Mouse (Mus musculus) kidney, embryonic 15.5 days (tissue): Measurements from ENCODE around the gene Fsd2. TPM values are rescaled to one million over a fixed set of nuclear protein-coding genes. Genes with fewer than 3 reads are reported as not detected.
A peak's percentile ranks its signal among the peaks of the same experiment; 100 is the strongest.

Experiments
- ATAC-seq: fragments of 200-750 bp; cut with Nextera tagmentation; replicated peaks from 2 replicates; pipeline ENCODE4 v1.8.0; 2017; ENCODE audit warnings: moderate TSS enrichment; ENCODE audit not compliant: low FRiP score
- H3K27ac ChIP-seq: fragments of 300-500 bp; sonication (generic); 2 replicates; pipeline ENCODE4 v1.5.1; 2015; ENCODE audit warnings: mild to moderate bottlenecking, inconsistent platforms
- H3K27me3 ChIP-seq: fragments of 300-500 bp; sonication (generic); 2 replicates; pipeline ENCODE4 v1.6.1; 2015; ENCODE audit warnings: inconsistent platforms
- H3K36me3 ChIP-seq: fragments of 300-500 bp; sonication (generic); 2 replicates; pipeline ENCODE4 v1.6.1; 2015; ENCODE audit warnings: inconsistent platforms
- H3K4me1 ChIP-seq: fragments of 300-500 bp; sonication (generic); 2 replicates; pipeline ENCODE4 v1.6.1; 2015; ENCODE audit warnings: inconsistent platforms
- H3K4me2 ChIP-seq: fragments of 300-500 bp; sonication (generic); 2 replicates; pipeline ENCODE4 v1.6.1; 2015; ENCODE audit warnings: moderate library complexity, mild to moderate bottlenecking, inconsistent platforms
- H3K4me3 ChIP-seq: fragments of 300-500 bp; sonication (generic); replicated peaks from 2 replicates; pipeline ENCODE4 v1.5.1; 2015; ENCODE audit warnings: mild to moderate bottlenecking, inconsistent platforms
- H3K9ac ChIP-seq: fragments of 300-500 bp; sonication (generic); 2 replicates; pipeline ENCODE4 v1.6.1; 2015; ENCODE audit warnings: mild to moderate bottlenecking, inconsistent platforms
- H3K9me3 ChIP-seq: fragments of 300-500 bp; sonication (generic); replicated peaks from 2 replicates; pipeline ENCODE4 v1.6.1; 2016; ENCODE audit warnings: inconsistent platforms
- WGBS: fragments of 180-500 bp; shearing (Covaris S2); methylation state at CpG from one replicate; pipeline ENCODE4 v1.1.7; 2015; ENCODE audit warnings: mixed read lengths; 5-methylcytosine and 5-hydroxymethylcytosine counted together
- polyA plus RNA-seq: library from polyadenylated mRNA; unstranded; fragments of >200 nt; fragmentation: Nextera tagmentation; extraction: Ambion mirVana; gene quantifications from 2 replicates; pipeline ENCODE4 v1.2.1, GENCODE M21; 2015

Fsd2 gene
- polyA plus RNA-seq, 1 experiment from 2014 or later: 0.25 TPM

- Histone ChIP-seq H3K9me3 (no peaks in the 10 kb centered on the region), H3K9ac (no peak overlapping the region), H3K36me3 (peaks cover 73% of the 10 kb centered on the region), H3K4me3 (no peak overlapping the region), H3K27me3 (no peaks in the 10 kb centered on the region), H3K27ac (no peak overlapping the region), H3K4me2 (no peak overlapping the region), H3K4me1 (no peaks in the 10 kb centered on the region)
- no peak for ATAC-seq
- WGBS: 74% methylated on average over 9 of the region's 9 CpGs
Measured at GRCm38 (mm10) chr7:81592686-81593085, 25.9 kb upstream of the Fsd2 start.

DNA sequence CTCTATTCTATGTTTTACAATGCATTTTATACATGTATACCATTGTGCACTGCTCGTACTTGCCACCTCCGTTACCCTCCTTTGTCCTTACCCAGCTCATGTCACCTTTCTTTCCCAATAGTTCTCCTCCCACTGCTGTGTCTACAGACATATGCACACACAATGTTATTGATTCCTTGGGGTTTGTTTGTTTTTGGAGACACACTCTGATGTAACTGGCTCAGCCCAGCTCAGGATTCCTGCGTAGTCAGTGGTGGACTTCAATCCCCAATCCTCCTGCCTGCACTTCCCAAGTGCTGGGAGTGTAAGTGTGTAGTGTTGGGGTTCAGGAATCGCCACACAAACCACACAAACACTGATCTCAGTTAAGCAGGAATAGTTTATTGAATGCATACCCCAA is 20.5 kb upstream of the Fsd2 start:
- Histone ChIP-seq H3K9ac (no peak overlapping the region), H3K4me3 (no peak overlapping the region), H3K27me3 (no peaks in the 10 kb centered on the region), H3K9me3 (no peaks in the 10 kb centered on the region), H3K4me2 (no peak overlapping the region), H3K36me3 (peaks cover 52% of the 10 kb centered on the region), H3K27ac (no peak overlapping the region), H3K4me1 (no peaks in the 10 kb centered on the region)
- 91% methylated on average over 4 of the region's 4 CpGs for WGBS
- no peak for ATAC-seq

DNA sequence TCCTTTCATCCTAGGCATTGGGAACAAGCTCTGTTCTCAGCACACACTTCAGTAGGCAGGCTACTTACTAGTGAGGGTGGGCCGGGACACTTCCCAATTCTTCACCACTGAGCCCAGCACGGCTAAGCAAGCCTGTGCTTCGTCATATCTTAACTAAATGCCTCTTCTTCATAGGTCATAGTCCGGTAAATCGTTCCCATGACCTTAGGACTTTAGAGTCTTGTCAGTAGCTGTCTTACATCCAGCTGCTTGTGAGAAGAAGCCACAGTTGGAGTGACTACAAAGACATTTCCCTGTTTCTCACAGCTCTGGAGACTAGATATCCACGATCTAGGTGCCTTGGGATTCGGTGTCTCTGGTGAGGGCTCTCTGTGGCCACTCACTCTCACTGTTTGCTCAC is 18.6 kb upstream of the Fsd2 start:
- no peaks in the 10 kb centered on the region for H3K9me3 ChIP-seq
- no peak for ATAC-seq
- peaks cover 36% of the 10 kb centered on the region for H3K36me3 ChIP-seq
- H3K4me3 ChIP-seq: no peak overlapping the region
- no peaks in the 10 kb centered on the region for H3K4me1 ChIP-seq
- no peaks in the 10 kb centered on the region for H3K27me3 ChIP-seq
- H3K27ac ChIP-seq: no peak overlapping the region
- WGBS: 88% methylated on average over 7 of the region's 7 CpGs
- no peak overlapping the region for H3K4me2 ChIP-seq
- H3K9ac ChIP-seq: no peak overlapping the region

- H3K27ac ChIP-seq: no peak overlapping the region
- H3K9ac ChIP-seq: no peak overlapping the region
- H3K4me3 ChIP-seq: no peak overlapping the region
- H3K4me1 ChIP-seq: no peaks in the 10 kb centered on the region
- no peak for ATAC-seq
- peaks cover 44% of the 10 kb centered on the region for H3K36me3 ChIP-seq
- no peaks in the 10 kb centered on the region for H3K27me3 ChIP-seq
- 67% methylated on average over 3 of the region's 3 CpGs for WGBS
- H3K9me3 ChIP-seq: no peaks in the 10 kb centered on the region
- H3K4me2 ChIP-seq: no peak overlapping the region
Measured at GRCm38 (mm10) chr7:81583512-81583911, 16.8 kb upstream of the Fsd2 start.

DNA sequence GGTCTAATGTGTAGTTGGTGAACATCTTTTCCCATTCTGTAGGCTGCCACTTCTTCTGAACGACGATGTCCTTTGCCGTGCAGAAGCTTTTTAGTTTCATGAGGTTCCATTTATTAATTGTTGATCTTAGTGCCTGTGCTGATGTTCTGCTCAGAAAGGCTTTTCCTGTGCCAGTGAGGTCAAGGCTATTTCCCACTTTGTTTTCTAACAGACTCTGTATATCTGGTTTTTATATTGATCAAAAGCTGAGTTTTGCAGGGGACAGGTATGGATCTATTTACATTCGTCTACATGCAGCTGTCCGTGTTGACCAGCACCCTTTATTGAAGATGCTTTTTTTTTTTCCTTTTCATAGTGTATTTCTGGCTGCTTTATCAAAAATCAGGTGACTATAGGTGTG is 12.6 kb upstream of the Fsd2 start:
- no peak overlapping the region for H3K27ac ChIP-seq
- H3K36me3 ChIP-seq: peaks cover 32% of the 10 kb centered on the region
- ATAC-seq: no peak
- no peaks in the 10 kb centered on the region for H3K4me1 ChIP-seq
- no peak overlapping the region for H3K9ac ChIP-seq
- WGBS: 96% methylated on average over 5 of the region's 5 CpGs
- H3K4me2 ChIP-seq: no peak overlapping the region
- H3K27me3 ChIP-seq: no peaks in the 10 kb centered on the region
- H3K4me3 ChIP-seq: no peak overlapping the region
- no peaks in the 10 kb centered on the region for H3K9me3 ChIP-seq

- H3K4me1 ChIP-seq: no peaks in the 10 kb centered on the region
- H3K9ac ChIP-seq: no peak overlapping the region
- H3K4me2 ChIP-seq: no peak overlapping the region
- no peak for ATAC-seq
- H3K36me3 ChIP-seq: peaks cover 32% of the 10 kb centered on the region
- WGBS: 91% methylated on average over 7 of the region's 7 CpGs
- no peak overlapping the region for H3K4me3 ChIP-seq
- no peak overlapping the region for H3K27ac ChIP-seq
- H3K27me3 ChIP-seq: no peaks in the 10 kb centered on the region
- H3K9me3 ChIP-seq: no peaks in the 10 kb centered on the region
Measured at GRCm38 (mm10) chr7:81578413-81578812, 11.7 kb upstream of the Fsd2 start.

GRCm38 (mm10) chr7:81577872-81578271 is 11.1 kb upstream of the Fsd2 start:
- no peaks in the 10 kb centered on the region for H3K27me3 ChIP-seq

DNA sequence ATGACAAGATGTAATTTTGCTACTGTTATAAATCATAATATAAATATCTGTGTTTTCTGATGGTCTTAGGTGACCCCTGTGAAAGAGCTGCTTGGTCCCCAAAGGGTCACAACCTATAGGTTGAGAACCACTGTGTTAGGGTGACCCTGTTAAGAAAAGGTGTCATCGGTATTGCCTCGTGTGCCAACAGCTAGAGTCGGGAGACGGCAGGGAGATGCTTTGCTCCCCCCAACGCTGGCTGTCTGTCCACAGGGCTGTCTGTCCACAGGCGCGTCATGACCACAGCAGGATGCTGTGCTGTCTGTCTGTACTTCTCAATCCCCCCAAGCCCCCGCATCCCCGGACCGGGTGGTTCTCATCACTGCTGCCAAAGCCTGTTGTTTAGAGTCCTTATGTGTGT is 8.9 kb upstream of the Fsd2 start:
- Histone ChIP-seq H3K27me3 (no peaks in the 10 kb centered on the region), H3K4me2 (no peak overlapping the region), H3K9ac (no peak overlapping the region), H3K4me3 (no peak overlapping the region), H3K4me1 (peaks cover 12% of the 10 kb centered on the region), H3K36me3 (peaks cover 32% of the 10 kb centered on the region), H3K27ac (no peak overlapping the region), H3K9me3 (no peaks in the 10 kb centered on the region)
- no peak for ATAC-seq
- WGBS: 92% methylated on average over 10 of the region's 10 CpGs

More at GRCm38 (mm10) chr7:81577872-81578271, 11.1 kb upstream of the Fsd2 start:
- Histone ChIP-seq H3K36me3 (peaks cover 32% of the 10 kb centered on the region), H3K4me2 (no peak overlapping the region), H3K9ac (no peak overlapping the region), H3K9me3 (no peaks in the 10 kb centered on the region), H3K27ac (no peak overlapping the region), H3K4me3 (no peak overlapping the region), H3K4me1 (peaks cover 3% of the 10 kb centered on the region)
- 92% methylated on average over 3 of the region's 3 CpGs for WGBS
- ATAC-seq: no peak

DNA sequence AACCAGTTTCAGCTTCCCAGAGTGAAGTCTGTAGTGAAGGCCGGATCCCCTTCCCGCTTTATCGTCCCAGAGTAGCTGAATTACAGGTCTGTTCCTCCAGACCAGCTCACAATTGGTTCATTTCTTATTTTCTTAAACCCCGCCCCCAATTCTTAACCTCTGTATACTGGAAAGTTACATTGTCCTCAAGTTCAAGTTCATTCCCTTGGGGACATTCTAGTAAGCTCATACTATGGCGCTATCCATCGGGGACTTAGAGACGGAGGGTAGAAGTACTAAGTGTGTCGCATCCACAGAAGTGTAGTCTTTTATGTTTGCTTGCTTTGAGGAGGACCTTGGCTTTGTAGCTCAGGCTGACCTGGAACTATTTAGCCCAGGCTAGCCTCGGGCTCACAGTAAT is 7.1 kb upstream of the Fsd2 start:
- no peak for ATAC-seq
- Histone ChIP-seq H3K4me2 (no peak overlapping the region), H3K4me1 (peaks cover 12% of the 10 kb centered on the region), H3K4me3 (no peak overlapping the region), H3K9me3 (no peaks in the 10 kb centered on the region), H3K27me3 (no peaks in the 10 kb centered on the region), H3K9ac (no peak overlapping the region), H3K27ac (no peak overlapping the region), H3K36me3 (peaks cover 22% of the 10 kb centered on the region)
- WGBS: 93% methylated on average over 9 of the region's 9 CpGs

- H3K9ac ChIP-seq: no peak overlapping the region
- WGBS: 87% methylated on average over 6 of the region's 6 CpGs
- H3K36me3 ChIP-seq: peaks cover 18% of the 10 kb centered on the region
- no peak for ATAC-seq
- H3K27ac ChIP-seq: no peak overlapping the region
- peaks cover 12% of the 10 kb centered on the region for H3K4me1 ChIP-seq
- no peak overlapping the region for H3K4me2 ChIP-seq
- no peaks in the 10 kb centered on the region for H3K27me3 ChIP-seq
- no peak overlapping the region for H3K4me3 ChIP-seq
- no peaks in the 10 kb centered on the region for H3K9me3 ChIP-seq
Measured at GRCm38 (mm10) chr7:81573397-81573796, 6.7 kb upstream of the Fsd2 start.

DNA sequence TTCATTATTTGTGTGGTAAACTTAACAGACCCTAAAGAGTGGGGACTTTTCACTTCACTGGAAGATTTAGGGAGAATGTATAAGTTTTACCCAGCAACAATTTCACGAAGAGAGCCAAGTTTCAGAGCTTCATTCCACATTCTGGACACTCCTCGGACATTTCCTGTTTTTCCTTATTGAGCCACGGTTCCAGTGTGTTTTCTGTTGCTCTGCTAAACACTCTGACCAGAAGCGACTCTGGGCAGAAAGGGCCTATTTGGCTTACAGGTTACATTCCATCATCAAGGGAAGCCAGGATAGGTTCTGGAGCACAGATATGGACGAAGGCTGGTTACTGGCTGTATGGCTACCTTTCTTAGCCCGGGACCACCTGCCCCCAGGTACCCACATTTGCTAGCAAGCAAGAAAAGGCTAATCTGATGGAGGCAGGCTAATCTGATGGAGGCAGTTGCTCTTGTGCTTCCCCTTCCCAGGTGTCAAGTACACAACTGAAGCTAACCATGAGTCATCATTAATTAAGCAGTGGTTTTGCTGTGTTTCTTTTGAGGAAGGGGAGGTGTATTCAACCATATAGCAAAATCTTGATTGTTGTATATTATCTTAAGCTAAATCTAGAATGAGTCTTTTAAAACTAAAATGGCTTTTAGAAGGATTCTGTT is 6.0 kb upstream of the Fsd2 start:
- Histone ChIP-seq H3K27ac (no peak overlapping the region), H3K36me3 (peaks cover 11% of the 10 kb centered on the region), H3K4me1 (peaks cover 12% of the 10 kb centered on the region), H3K27me3 (no peaks in the 10 kb centered on the region), H3K9me3 (no peaks in the 10 kb centered on the region), H3K4me2 (peak overlapping the region; percentile 81), H3K4me3 (peak overlapping the region; percentile 96), H3K9ac (no peak overlapping the region)
- no peak for ATAC-seq
- WGBS: 62% methylated on average over 6 of the region's 6 CpGs

GRCm38 (mm10) chr7:81571941-81572441 is 5.2 kb upstream of the Fsd2 start:
- ATAC-seq: no peak
- H3K27me3 ChIP-seq: no peaks in the 10 kb centered on the region
- H3K36me3 ChIP-seq: peaks cover 11% of the 10 kb centered on the region
- peak overlapping the region; percentile 81 for H3K4me2 ChIP-seq
- peak overlapping the region; percentile 96 for H3K4me3 ChIP-seq
- H3K27ac ChIP-seq: peak overlapping the region; percentile 97
- 19% methylated on average over 15 of the region's 15 CpGs for WGBS
- peaks cover 12% of the 10 kb centered on the region for H3K4me1 ChIP-seq
- peak overlapping the region; percentile 90 for H3K9ac ChIP-seq
- H3K9me3 ChIP-seq: no peaks in the 10 kb centered on the region
